Mouse (Mus musculus) ES-E14 (cell line): Measurements from ENCODE around the gene Fam3a.

Experiments used
- CHD2 ChIP-seq: IDR thresholded peaks from 2 replicates; pipeline ENCODE4 v1.6.1; 2014; ENCODE audit warnings: mild to moderate bottlenecking, low read depth, low read length, inconsistent platforms
- ZC3H11A ChIP-seq: IDR thresholded peaks from 2 replicates; pipeline ENCODE4 v1.6.1; 2012; ENCODE audit warnings: low read depth, mild to moderate bottlenecking, inconsistent platforms, low read length, borderline replicate concordance

DNA sequence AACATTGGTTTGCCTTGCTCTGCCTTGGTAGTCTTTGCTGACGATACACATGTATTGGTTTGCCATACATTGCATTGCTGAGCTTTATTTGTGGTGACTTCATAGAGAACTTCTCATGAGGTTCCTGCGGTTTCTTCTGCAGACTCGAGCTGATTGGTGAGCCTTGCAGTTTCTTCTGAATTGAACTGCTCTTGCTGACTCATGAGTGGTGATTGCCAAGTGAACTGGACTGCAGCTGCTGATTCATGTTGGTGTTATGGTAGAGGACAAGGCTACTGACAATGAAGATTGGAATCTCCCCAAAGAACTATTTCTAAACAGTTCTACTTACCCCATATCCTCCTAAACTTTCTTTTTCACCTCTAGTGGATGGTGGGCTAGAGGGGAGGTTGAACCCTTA, 7.1 kb upstream of the Fam3a start:
- TF ChIP-seq ZC3H11A (no peak), CHD2 (no peak)
